Mouse (Mus musculus) adrenal gland, adult 2 months (tissue): ENCODE results near the gene Eif5b. TPM values are rescaled to one million over a fixed set of nuclear protein-coding genes. Genes with fewer than 3 reads are reported as not detected.

Experiments used
- polyA plus RNA-seq: library from polyadenylated mRNA; depleted of rRNA; stranded (reverse); fragments of >200 nt; gene quantifications from 2 replicates; pipeline ENCODE4 v1.2.3, GENCODE M21; 2012; rRNA removed
- total RNA-seq, 2 experiments: library from RNA; stranded (reverse); gene quantifications; 2 replicates each; pipeline ENCODE4 v1.2.3; 2021

Eif5b gene
- total and polyA plus RNA-seq, 3 experiments = 1.5 to 48.3 (median 43.0) TPM

Other genes starting within 250 kb of the Eif5b start
- gene Tsga10, start 131.6 kb upstream of the Eif5b start, total RNA-seq = 1 to 10 TPM; 5.4 to 5.8 TPM
- gene Tsga10, start 131.6 kb upstream of the Eif5b start, polyA plus RNA-seq = 0.06 and 0.15 TPM in 2 replicates
- 10 to 100 TPM; 13.4 to 22.6 TPM for gene Lipt1, start 126.3 kb upstream of the Eif5b start, total RNA-seq
- 1.3 TPM in 2 replicates for gene Lipt1, start 126.3 kb upstream of the Eif5b start, polyA plus RNA-seq
- gene Mitd1, start 107.6 kb upstream of the Eif5b start, total RNA-seq = 1 to 10 TPM; 8.4 to 9.8 TPM
- gene Mitd1, start 107.6 kb upstream of the Eif5b start, polyA plus RNA-seq = 1.1 and 2.0 TPM in 2 replicates
- 100 to 1,000 TPM; 215 to 228 TPM for gene Mrpl30, start 107.5 kb upstream of the Eif5b start, total RNA-seq
- 46.2 and 56.0 TPM in 2 replicates for gene Mrpl30, start 107.5 kb upstream of the Eif5b start, polyA plus RNA-seq
- not detected for gene Lyg2, start 81.5 kb upstream of the Eif5b start, total RNA-seq
- not detected in 2 replicates for gene Lyg2, start 81.5 kb upstream of the Eif5b start, polyA plus RNA-seq
- not detected for gene Lyg1, start 40.3 kb upstream of the Eif5b start, total RNA-seq
- not detected in 2 replicates for gene Lyg1, start 40.3 kb upstream of the Eif5b start, polyA plus RNA-seq
- 10 to 100 TPM; 67.1 to 84.1 TPM for gene Txndc9, start 117 bp upstream of the Eif5b start, total RNA-seq
- 2.3 and 2.8 TPM in 2 replicates for gene Txndc9, start 117 bp upstream of the Eif5b start, polyA plus RNA-seq
- 10 to 100 TPM; 18.5 to 20.0 TPM for gene Rev1, start 131.8 kb downstream of the Eif5b start, total RNA-seq
- 6.6 and 6.7 TPM in 2 replicates for gene Rev1, start 131.8 kb downstream of the Eif5b start, polyA plus RNA-seq